Mouse (Mus musculus) ES-E14 (cell line): ENCODE measurements around the gene Scn4b.

Source experiments
- CHD2 ChIP-seq: IDR thresholded peaks from 2 replicates; pipeline ENCODE4 v1.6.1; 2014; ENCODE audit warnings: mild to moderate bottlenecking, low read depth, low read length, inconsistent platforms
- HCFC1 ChIP-seq: IDR thresholded peaks from 2 replicates; pipeline ENCODE4 v1.6.1; 2012; ENCODE audit warnings: low read length, inconsistent platforms, borderline replicate concordance; ENCODE audit not compliant: insufficient read depth
- MAFK ChIP-seq: IDR thresholded peaks from 2 replicates; pipeline ENCODE4 v1.6.1; 2014; ENCODE audit warnings: mild to moderate bottlenecking, low read depth, low read length, inconsistent platforms; ENCODE audit not compliant: insufficient read depth
- ZC3H11A ChIP-seq: IDR thresholded peaks from 2 replicates; pipeline ENCODE4 v1.6.1; 2012; ENCODE audit warnings: low read depth, mild to moderate bottlenecking, inconsistent platforms, low read length, borderline replicate concordance
- ZNF384 ChIP-seq: IDR thresholded peaks from 2 replicates; pipeline ENCODE4 v1.6.1; 2012; ENCODE audit warnings: low read depth, low read length, inconsistent platforms

- no peak for TF ChIP-seq ZNF384
- TF ChIP-seq ZC3H11A, result no peak
- no peak for TF ChIP-seq HCFC1
- no peak for TF ChIP-seq MAFK
- no peak for TF ChIP-seq CHD2
These were observed 63.2 kb downstream of the Scn4b start for GRCm38 (mm10) chr9:45201319-45201947.
